Mouse (Mus musculus): Measurements from ENCODE around the gene Abr. TPM values are rescaled to one million over a fixed set of nuclear protein-coding genes. Genes with fewer than 3 reads are reported as not detected.
A peak's percentile ranks its signal among the peaks of the same experiment; 100 is the strongest.

Abr gene
- polyA plus RNA-seq, 1 experiment = 161 TPM

DNA sequence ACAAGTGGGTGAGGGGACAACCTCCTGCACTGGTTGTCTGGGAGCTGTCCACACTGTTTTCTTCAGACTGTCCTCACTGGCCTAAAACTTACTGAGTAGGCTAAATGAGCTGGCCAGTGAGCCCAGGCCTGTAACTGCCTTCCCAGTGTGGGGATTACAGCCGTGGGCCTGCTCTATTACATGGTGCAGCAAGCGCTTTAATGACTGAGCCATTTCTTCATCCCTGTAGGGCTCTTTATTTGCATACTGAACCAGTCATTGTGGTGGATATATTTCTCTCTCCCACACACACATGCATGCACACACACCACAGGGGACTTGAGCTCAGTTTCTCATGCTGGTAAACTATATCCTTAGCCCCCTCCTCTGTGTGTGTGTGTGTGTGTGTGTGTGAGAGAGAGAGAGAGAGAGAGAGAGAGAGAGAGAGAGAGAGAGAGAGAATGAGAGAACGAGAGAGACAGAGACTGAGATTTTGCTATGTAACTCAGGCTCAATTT, 30.8 kb upstream of the Abr start:
- H3K27me3 ChIP-seq (ENCODE audit: control insufficient read depth, insufficient read depth, low read length) = no peaks in the 10 kb centered on the region
- H3K27ac ChIP-seq (ENCODE audit: insufficient read depth, low read depth, low read length) = no peak overlapping the region
- TF ChIP-seq POLR2A (IDR thresholded peaks at IDR 0.05; ENCODE audit: low read depth, low read length) (no peak), CTCF (IDR thresholded peaks at IDR 0.05; ENCODE audit: extremely low read depth, insufficient read length, insufficient replicate concordance, low read depth, low read length) (no peak)
- no peaks in the 10 kb centered on the region for H3K36me3 ChIP-seq (ENCODE audit: control insufficient read depth, insufficient read depth, low read length)
- 56% methylated on average over 3 of the region's 3 CpGs for WGBS
- no peak overlapping the region for H3K4me3 ChIP-seq (ENCODE audit: low read depth, low read length)
- no peaks in the 10 kb centered on the region for H3K4me1 ChIP-seq (ENCODE audit: control insufficient read depth, insufficient read depth, insufficient read length, low read length)

DNA sequence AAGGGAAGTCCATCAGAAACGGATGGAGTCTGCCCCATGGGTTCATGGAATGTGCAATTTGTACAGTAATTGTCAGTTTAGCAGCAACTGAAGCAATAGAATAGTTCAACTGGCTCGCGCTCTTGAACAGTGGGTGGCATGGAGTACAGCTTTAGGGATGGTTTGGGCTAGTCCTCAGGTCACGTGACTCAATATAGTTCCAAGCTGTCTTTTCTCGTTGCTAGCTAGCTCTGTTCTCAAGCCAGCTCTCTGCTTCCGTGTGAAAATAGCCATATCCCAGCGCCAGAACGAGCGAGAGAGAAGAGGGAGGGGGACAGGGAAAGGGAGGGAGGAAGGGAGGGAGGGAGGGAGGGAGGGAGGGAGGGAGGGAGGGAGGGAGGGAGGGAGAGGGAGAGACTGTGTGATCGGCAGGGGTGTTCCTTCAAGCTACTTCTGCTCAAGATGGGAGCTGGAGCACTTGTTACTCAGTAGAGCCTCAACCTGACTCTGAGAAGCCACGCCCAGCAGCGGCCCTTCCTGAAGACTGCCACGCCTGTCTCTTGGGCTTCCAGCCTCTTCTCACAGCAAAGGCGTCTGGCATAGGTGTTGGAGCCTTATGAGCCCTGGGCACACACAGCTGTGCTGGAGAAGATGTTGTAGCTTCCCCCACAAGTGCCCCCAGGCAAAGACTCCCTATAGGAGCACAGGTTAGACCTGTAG, 28.9 kb upstream of the Abr start:
- Histone ChIP-seq H3K27me3 (ENCODE audit: control insufficient read depth, insufficient read depth, low read length) (no peaks in the 10 kb centered on the region), H3K36me3 (ENCODE audit: control insufficient read depth, insufficient read depth, low read length) (no peaks in the 10 kb centered on the region), H3K27ac (ENCODE audit: insufficient read depth, low read depth, low read length) (no peak overlapping the region), H3K4me3 (ENCODE audit: low read depth, low read length) (no peak overlapping the region), H3K4me1 (ENCODE audit: control insufficient read depth, insufficient read depth, insufficient read length, low read length) (no peaks in the 10 kb centered on the region)
- TF ChIP-seq POLR2A (IDR thresholded peaks at IDR 0.05; ENCODE audit: low read depth, low read length) (no peak), CTCF (IDR thresholded peaks at IDR 0.05; ENCODE audit: extremely low read depth, insufficient read length, insufficient replicate concordance, low read depth, low read length) (no peak)
- 52% methylated on average over 11 of the region's 14 CpGs for WGBS

DNA sequence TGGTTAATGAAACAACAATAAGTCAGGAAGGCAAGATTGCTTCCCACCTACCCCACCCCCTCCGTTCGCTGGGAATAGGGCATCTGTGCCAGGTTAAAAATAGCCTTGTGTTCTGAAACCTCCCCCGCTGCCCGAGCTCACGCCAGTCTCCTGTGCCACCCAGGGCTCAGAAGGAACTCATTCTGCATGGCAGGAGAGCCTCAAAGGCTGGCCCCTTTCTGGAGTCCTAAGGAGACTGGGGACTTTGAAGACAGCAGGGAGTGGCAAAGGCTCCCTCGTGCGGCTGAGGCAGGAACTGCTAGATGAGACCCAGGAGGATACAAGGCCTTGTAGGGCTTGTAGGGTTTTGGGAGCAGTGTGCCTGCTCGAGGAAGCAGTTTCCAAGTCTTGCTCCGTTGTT, 25.4 kb upstream of the Abr start:
- no peaks in the 10 kb centered on the region for H3K27me3 ChIP-seq (ENCODE audit: control insufficient read depth, insufficient read depth, low read length)
- 4% methylated on average over 9 of the region's 9 CpGs for WGBS
- no peak overlapping the region for H3K27ac ChIP-seq (ENCODE audit: insufficient read depth, low read depth, low read length)
- no peak overlapping the region for H3K4me3 ChIP-seq (ENCODE audit: low read depth, low read length)
- TF ChIP-seq CTCF (IDR thresholded peaks at IDR 0.05; ENCODE audit: extremely low read depth, insufficient read length, insufficient replicate concordance, low read depth, low read length) (peak; percentile 91; the same call in 1 of the 2 replicates), POLR2A (IDR thresholded peaks at IDR 0.05; ENCODE audit: low read depth, low read length) (0 out of 2 replicates have a peak, but pooled peaks have one; percentile 24)
- no peaks in the 10 kb centered on the region for H3K36me3 ChIP-seq (ENCODE audit: control insufficient read depth, insufficient read depth, low read length)
- H3K4me1 ChIP-seq (ENCODE audit: control insufficient read depth, insufficient read depth, insufficient read length, low read length) = no peaks in the 10 kb centered on the region

DNA sequence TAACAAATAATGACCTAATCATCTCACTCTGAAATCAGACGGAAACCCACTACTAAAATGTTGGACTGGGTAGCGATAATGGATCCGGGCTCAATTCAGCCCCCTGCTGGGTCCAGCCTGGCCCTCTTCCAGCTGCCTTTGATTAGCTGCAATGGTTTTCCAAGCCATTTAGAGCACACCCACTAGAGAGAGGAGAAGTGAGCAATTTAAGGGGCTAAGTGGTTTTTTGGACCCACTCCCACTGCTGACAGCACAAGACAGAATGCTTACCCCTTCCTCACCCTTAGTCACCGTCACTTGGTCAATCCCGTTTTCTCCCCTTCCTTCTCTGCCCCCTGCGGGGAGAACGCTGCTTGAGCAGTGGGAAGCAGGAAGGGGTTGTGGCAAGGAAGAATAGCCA, 24.9 kb upstream of the Abr start:
- H3K27me3 ChIP-seq (ENCODE audit: control insufficient read depth, insufficient read depth, low read length) = no peaks in the 10 kb centered on the region
- H3K4me3 ChIP-seq (ENCODE audit: low read depth, low read length) = no peak overlapping the region
- 17% methylated on average over 7 of the region's 7 CpGs for WGBS
- H3K27ac ChIP-seq (ENCODE audit: insufficient read depth, low read depth, low read length) = no peak overlapping the region
- no peaks in the 10 kb centered on the region for H3K4me1 ChIP-seq (ENCODE audit: control insufficient read depth, insufficient read depth, insufficient read length, low read length)
- no peak for TF ChIP-seq POLR2A (IDR thresholded peaks at IDR 0.05; ENCODE audit: low read depth, low read length)
- TF ChIP-seq CTCF (IDR thresholded peaks at IDR 0.05; ENCODE audit: extremely low read depth, insufficient read length, insufficient replicate concordance, low read depth, low read length) = no peak
- H3K36me3 ChIP-seq (ENCODE audit: control insufficient read depth, insufficient read depth, low read length) = no peaks in the 10 kb centered on the region

DNA sequence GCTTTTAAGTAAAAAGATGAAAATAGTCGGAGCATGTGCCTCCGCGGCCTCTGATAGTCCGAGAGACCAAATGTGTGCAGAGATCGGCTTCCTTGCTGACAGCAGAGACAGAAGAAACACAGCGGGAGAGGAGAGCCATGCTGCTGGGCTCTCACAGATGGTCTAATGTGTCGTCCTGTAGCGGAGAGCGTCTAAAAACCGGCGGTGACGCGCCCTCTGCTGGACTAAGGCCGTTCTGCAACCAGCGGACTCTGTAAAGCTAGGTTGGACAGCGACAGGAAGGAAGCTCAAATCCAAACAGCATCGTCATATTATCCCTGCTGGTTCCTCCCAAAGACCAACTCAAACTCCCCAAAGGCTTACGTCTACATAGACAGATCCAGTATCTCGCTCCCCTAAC, 23.8 kb upstream of the Abr start:
- H3K4me1 ChIP-seq (ENCODE audit: control insufficient read depth, insufficient read depth, insufficient read length, low read length) = no peaks in the 10 kb centered on the region
- WGBS = 1% methylated on average over 19 of the region's 19 CpGs
- TF ChIP-seq CTCF (IDR thresholded peaks at IDR 0.05; ENCODE audit: extremely low read depth, insufficient read length, insufficient replicate concordance, low read depth, low read length) (peak; percentile 95), POLR2A (IDR thresholded peaks at IDR 0.05; ENCODE audit: low read depth, low read length) (no peak)
- H3K27me3 ChIP-seq (ENCODE audit: control insufficient read depth, insufficient read depth, low read length) = no peaks in the 10 kb centered on the region
- H3K27ac ChIP-seq (ENCODE audit: insufficient read depth, low read depth, low read length) = no peak overlapping the region
- H3K36me3 ChIP-seq (ENCODE audit: control insufficient read depth, insufficient read depth, low read length) = no peaks in the 10 kb centered on the region
- 0 out of 2 replicates have a peak overlapping the region, but pooled peaks have one; percentile 17 for H3K4me3 ChIP-seq (ENCODE audit: low read depth, low read length)

DNA sequence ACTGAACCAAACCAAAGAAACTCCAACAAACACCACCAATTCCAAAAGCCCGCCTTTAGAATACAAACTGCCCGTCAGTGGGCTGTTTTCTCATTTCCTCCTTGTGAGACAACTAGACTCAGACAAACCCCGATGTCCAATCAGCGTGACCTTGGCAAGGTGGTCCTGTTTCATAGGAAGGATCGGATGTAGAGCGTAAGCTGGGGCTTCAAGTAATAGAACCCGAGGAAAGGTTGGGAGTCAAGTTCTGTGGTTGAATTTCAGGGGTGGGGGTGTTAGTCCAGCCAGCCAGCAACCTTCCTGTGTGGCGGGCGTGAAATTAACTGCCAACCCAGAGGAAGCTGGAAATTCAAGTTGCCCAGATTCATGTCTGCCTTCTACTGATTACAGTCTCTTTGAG, 22.9 kb upstream of the Abr start:
- no peaks in the 10 kb centered on the region for H3K4me1 ChIP-seq (ENCODE audit: control insufficient read depth, insufficient read depth, insufficient read length, low read length)
- no peak for TF ChIP-seq POLR2A (IDR thresholded peaks at IDR 0.05; ENCODE audit: low read depth, low read length)
- no peaks in the 10 kb centered on the region for H3K36me3 ChIP-seq (ENCODE audit: control insufficient read depth, insufficient read depth, low read length)
- WGBS = 77% methylated on average over 9 of the region's 9 CpGs
- H3K27me3 ChIP-seq (ENCODE audit: control insufficient read depth, insufficient read depth, low read length) = no peaks in the 10 kb centered on the region
- no peak overlapping the region for H3K27ac ChIP-seq (ENCODE audit: insufficient read depth, low read depth, low read length)
- H3K4me3 ChIP-seq (ENCODE audit: low read depth, low read length) = no peak overlapping the region

DNA sequence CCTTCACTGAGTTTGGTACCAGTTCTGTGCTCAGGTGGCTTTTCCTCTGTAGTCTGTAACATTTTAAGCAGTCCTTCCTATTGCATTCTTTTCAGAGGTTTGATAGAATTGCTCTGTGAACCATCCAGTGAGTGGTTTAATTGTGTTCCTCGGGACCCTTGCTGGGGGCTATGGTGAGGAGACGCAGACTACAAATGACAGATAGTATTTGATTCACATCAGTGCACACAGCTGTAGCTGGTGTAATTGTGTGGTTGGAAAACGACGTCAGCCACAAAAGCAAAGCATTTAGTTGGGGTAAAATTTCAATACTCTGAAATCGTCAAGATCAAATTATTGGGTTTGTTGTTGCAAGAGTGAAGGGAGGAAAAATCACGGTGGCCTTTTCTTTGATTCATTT, 22.1 kb upstream of the Abr start:
- H3K36me3 ChIP-seq (ENCODE audit: control insufficient read depth, insufficient read depth, low read length) = no peaks in the 10 kb centered on the region
- WGBS = 87% methylated on average over 6 of the region's 6 CpGs
- H3K4me3 ChIP-seq (ENCODE audit: low read depth, low read length) = no peak overlapping the region
- no peak overlapping the region for H3K27ac ChIP-seq (ENCODE audit: insufficient read depth, low read depth, low read length)
- no peaks in the 10 kb centered on the region for H3K4me1 ChIP-seq (ENCODE audit: control insufficient read depth, insufficient read depth, insufficient read length, low read length)
- no peak for TF ChIP-seq CTCF (IDR thresholded peaks at IDR 0.05; ENCODE audit: extremely low read depth, insufficient read length, insufficient replicate concordance, low read depth, low read length)
- no peak for TF ChIP-seq POLR2A (IDR thresholded peaks at IDR 0.05; ENCODE audit: low read depth, low read length)
- H3K27me3 ChIP-seq (ENCODE audit: control insufficient read depth, insufficient read depth, low read length) = no peaks in the 10 kb centered on the region
